Mouse (Mus musculus) hindlimb bud, embryonic 11.5 days (tissue): ENCODE data around the gene Itpr2.

Experiments used
- DNase-seq: peaks from one replicate; pipeline ENCODE4 v3.0.0-alpha.2; 2012; ENCODE audit warnings: low read depth, low spot score; ENCODE audit errors: extremely low spot score

The Itpr2 gene

DNA sequence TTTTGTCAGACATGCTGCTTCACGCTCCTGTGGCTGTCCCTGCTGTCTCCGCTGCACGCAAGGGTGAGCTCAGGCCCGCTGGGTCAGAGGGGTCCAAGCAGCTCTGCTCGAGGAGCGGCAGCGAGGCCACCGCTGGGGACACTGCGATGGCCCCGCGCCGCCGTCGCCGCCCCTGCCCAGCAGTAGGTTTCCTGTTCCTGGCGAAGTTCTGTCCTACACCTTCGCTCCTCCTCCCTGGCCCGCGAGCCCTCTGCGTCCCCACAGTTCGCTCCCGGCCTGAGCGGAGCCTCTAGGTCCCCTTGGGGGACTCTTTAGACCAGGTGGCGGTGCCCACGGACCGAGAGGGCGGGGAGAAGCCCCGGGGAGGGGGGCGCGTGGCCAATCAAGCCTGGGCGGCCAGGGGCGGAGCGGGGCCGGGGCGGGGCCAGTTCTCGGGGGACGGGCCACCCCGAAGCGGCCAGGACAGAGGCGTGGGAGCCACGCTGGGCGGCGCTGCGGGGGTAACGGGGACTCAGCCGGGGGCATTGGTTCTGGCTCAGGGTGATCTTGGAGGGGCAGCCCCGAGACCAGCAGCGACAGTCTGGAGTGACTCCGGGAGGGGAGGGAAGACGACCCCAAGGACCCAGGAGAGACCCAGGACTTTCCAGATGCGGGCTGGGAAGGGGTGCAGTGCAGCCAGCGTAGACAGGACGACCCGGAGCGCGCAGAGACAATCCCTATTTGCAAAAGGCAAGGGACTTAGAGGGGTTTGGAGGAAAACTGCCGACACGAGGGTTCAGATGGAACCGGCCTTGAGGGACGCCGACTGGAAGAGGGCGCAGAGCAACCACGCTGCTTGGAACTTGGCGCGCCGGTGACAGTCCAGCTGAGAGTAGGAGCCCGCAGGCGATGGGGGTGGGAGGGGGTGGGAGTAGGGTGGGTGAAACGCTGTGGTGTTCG is at the start of gene Itpr2:
Itpr2 (minus strand) TSS at position 358 of the 939 bp plus-strand sequence.
- no peak for DNase-seq

DNA sequence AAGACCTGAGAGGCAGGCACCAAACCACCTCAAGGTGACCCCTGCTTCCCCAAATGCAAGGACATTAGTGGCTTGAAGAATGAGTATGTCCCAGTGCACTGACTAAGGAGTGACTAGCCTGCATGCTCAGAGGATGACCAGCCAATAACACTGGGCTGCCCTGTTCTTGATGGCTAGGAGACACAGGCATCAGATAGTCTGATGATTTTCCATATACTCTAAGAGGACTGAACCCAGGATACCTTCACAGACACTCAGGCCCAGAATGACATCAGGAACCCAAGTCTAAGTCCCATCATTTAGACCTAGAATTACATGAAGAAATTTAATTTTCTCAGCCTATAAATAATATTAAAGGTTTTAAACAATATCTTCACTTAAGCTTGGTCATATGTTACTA is 49.3 kb upstream of the Itpr2 start:
- no peak for DNase-seq

DNA sequence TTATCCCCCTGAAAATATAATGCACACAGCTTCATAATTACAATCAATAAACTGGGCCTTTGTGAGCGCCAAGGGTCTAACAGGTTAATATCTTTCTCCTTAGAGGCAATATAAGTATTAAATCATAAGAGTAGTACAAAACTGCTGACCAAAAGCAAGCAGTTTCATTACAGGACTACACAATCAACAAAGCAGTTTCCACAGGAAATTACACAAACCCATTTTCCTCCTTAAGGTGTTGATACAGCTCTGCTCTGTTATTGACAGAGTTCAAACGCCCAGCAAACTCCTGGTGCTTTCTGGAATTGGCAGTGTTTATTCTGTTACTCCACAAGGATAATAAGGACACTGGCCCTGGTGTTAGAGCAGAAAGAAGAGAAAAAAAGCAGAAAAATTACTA is 48.4 kb upstream of the Itpr2 start:
- no peak for DNase-seq

DNA sequence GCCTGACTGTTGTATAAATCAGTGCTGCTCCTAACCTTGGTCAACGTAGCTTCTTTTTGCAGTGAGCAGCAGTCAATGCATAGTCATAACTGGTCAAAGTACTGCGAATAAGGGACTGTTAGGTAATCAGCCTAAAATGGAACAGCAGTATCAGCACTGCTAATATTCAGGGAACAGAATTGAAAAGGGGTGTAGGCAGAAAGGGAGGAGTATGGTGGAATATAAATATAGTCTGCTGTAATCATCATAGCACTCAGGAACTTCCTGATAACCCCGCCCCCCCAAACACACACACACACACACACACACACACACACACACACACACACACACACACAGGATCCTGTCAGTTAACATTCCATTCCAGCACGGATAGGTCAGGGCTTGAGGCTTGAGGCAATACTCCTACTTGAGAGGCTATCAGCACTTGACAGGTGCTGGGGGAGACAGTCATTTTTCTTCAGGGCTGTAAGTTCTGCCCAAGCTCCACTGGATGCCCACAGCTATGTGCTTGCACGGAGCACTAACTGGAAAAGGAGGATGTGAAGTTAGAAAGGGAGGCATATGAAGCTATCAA is 43.4 kb upstream of the Itpr2 start:
- DNase-seq, result no peak

DNA sequence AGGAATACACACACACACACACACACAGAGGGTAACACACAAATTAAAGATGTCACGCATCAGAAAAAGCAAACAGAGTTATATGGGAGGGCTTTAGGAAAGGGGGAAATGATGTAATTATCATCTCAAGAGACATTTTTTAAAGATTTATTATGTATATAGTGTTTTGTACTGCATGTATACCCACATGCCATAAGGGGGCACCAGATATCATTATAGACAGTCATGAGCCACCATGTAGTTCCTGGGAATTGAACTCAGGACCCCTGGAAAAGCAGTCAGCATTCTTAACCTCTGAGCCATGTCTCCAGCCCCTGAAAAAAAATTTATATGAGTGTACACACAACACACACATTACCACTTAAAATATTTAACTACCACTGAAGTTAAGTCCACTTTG is 42.6 kb upstream of the Itpr2 start:
- no peak for DNase-seq

DNA sequence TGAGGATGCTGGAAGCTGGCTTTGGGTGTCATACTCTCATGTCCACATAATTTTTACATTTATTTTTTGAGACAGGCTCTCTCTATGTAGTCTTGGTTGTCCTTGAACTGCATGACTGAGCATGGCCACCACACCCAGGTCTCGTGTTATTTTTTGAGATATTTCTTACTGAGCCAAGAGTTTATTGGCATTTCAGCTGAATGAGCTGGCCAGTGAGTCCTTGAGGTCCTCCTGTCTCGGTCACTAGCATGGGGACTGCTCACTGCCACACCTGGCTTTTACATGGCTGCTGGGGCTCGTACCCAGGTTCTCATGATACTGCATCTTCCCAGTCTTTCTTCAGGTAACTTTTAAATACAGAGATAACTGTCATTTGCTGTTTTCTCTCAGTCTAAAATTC is 38.4 kb upstream of the Itpr2 start:
- no peak for DNase-seq

DNA sequence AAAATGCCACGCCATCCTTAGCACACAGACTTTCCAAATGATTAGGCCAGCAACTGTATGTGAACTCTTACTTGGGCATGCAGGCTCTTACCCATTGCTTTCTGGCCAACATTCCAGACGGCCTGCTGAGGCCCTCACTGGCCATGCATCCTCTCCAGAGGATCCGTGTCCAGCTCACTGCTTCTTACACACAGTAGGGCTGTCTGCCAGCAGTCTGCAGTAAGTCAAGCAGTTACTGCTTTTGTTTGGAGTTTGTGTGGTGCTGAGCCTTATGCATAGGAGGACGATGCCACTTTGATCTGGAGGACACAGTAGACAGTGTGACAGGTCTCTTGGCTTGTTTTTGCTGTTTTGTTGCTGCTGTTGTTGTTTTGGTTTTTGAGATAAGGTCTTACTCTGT is 36.6 kb upstream of the Itpr2 start:
- no peak for DNase-seq

DNA sequence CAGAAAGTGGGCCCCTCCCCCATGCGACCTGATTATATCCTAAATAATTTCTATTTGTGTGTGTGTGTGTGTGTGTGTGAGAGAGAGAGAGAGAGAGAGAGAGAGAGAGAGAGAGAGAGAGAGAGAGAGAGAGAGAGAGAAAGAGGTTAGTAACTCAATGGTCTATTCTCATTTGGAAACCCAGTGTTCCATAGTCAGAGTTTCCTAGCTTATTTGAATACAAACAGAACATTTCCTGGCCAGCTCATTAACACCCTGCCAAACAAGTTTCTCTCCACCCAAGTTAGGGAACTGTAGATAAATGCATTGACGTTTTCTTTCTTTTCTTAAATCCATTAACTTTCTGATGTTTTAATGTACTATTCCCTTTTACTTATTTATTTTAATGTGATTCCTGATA is 36.0 kb upstream of the Itpr2 start:
- no peak for DNase-seq

DNA sequence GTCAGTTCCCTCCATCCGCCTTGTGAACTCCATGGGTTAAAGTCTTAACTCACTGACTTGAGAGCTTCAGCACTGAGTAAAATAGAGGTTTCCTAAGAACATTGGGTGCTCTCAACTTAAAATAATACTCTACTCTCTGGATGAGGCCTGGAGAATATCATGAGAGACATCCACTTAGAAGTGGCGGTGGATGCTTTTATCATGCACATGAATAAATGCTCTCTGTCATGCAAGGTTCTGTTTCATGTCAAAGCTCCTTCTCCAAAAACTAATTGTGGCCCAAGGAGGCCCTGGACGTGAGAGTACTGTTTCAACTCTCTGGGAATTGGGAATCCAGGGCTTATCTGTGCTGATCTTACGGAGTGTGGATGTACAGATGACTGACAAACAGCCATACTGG is 35.1 kb upstream of the Itpr2 start:
- no peak for DNase-seq

DNA sequence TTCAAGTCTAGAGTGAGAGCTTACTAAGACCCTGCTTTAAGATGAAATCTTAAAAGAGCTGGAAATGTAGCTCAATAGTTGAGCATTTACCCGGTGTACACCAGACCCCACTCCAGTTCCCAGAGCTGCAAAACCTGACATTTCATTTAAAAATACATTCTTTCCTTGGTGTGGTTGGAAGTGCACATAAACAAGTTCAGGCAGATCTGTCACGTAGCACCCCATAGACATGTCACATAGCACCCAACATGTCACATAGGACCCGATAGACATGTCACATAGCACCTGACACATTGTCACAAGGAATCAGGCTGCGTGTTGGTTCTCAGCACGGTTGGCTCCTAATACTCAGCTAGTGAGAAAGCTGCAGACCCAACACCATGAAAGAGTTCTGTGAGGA is 33.5 kb upstream of the Itpr2 start:
- no peak for DNase-seq

DNA sequence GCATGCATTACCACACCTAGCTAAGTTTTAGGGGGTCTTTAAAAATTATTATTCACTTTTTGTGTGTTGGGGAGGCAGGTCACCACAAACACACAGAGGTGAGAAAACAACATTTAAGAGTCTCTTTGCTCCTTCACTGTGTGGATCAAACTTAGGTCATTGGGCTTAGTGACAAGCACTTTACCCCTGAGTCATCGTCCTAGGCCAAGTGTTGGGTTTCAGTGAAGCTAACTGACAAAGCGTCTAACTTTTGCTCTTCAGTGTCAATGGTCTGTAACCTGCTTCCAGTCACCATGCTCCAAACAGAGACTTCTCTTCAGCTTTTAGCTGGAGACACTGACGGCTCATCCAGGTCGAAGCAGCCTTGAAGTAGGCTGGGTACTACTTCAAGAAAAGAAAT is 31.1 kb upstream of the Itpr2 start:
- DNase-seq, result no peak

DNA sequence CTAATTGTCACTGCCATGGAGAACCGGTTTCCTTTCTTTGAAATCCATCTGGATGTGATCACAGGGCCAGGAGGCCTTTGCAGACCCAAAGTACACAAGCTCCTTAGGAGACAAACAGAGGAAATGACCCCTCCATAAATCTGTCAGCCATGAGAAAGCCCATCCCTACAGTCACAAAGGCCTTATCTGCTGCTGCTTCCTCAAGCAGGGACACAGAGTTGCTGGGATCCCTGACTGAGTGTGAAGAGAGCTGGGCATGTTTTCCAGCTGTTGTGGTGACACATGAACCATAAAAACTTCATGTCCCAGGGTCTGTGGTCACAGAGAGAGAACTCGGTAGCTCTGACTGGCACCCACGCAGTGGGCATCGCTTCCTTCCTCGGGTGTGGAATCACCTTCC is 28.7 kb upstream of the Itpr2 start:
- peak; percentile 46 for DNase-seq

DNA sequence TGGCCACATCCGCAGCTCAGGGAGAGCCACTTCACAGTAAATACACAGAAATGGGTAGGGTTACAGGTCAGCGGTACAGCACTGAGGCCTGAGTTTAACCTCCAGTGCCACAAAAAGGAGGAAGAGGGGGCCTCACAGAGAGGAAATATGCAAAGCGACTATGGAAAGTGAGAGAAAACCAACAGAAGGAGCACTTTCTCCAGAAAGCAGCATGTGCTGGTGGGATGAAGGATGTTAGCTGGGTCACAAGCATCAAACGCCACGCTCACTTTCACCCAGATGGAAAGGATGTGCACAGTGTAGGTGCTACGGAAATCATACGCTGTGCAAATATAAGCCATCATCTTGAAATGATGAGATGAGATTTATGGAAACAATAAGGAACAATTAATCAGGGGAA is 28.3 kb upstream of the Itpr2 start:
- no peak for DNase-seq

DNA sequence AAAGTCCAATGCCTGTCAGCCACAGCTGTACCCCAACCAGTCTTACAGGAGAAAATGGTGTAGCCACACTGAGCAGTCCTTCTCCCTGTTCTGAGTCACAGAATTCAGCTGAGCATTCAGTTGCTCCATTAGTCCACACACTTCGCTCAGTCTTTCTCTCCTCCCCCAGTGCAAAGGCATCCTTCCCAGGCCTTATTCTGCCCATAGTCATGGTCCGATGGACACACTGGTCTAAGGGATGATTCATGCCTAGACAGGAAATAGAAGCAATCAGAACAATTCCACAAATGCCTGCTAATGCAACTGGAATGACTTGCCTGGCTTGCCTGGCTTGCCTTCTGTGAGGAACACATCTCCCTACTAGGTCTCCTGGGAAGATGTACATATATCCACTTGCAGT is 25.5 kb upstream of the Itpr2 start:
- DNase-seq, result no peak

DNA sequence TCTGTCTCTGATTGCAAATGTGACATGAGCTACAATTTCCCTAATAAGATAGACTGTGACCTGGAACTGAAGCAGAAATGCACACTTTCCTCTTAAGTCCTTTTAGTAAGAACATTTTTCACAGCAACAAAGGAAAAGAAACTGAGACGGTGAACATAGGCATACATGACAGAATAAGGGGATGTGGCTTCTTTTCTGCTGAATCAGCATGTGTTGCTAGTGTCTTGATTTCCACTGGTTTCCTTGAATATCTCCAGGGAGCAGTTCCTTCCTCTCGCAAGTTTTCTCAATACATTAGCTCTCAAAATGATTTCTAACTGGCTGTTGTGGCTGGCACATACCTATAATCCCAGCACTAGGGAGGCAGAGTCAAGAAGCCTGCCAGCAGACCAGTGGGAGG is 23.5 kb upstream of the Itpr2 start:
- no peak for DNase-seq

DNA sequence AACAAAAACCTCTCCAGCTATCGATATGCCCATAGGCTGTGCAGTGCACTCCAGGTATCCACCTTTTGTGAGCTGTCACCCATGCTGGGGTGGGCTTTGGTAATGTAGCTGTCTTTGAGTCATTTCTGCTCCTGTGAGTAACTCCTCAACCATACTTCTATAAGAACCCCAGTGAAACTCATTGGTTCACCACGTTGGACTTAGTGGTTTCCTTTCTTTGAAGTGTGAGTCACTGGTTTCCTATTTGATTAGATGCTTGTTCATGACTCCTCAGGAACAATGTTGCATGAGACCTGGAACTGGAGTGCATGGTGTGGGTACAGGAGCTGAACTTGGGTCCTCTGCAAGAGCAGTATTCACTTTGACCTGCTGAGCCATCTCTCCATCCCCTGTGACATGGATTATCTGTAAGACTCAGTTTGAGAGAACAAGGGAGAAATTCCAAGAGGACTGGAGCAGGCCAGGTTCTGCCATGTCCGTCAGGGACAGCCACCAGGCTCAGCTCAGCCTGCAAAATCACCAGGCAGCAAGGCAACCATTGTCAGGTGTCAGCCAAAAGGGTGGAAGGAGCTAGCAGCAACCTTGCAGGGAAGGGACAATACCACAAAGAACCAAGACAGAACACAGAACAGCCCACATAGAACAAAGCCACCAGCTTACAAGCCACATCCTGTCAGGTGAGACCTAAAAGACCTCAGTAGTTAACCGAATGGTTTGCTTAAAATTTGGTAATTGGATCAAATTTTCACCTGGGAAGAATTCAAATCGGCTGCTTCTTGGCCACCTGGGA is 19.6 kb upstream of the Itpr2 start:
- DNase-seq, result no peak

DNA sequence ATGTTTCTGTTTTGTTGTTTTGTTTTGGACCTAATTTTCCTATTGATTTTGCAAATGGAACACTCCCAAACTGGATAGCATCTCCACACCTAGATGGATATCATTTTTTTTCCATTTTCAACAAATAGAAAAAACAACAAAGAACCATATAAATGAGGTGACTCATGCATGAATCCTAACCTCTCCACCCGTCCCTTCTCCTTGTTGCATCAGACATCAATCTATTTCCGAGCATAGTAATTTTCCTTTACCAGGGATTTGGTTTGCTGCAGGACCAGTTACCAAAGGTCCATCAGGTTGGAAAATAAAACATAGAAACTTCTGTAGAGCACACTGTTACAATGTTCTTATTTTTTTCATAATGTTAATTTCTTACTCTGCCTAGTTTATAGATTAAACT is 17.0 kb upstream of the Itpr2 start:
- DNase-seq, result no peak

DNA sequence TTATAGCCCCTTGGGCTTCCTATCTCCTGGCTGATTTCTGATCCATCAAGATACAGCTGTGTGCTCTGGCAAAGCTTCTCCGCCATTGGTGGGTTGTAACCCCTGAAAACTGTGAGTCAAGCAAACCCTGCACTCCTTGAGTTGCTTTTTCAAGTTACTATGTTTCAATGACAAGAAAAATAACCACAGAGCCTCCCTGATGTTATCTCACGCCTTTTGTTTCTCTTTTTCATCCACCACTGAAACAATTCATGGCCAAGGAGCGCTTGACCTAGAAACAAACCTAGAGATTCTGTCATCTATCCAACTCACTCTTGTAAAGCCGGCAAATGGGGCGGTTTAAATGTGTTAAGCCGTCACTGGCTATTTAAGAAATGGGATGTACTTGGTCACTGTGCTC is 13.9 kb upstream of the Itpr2 start:
- DNase-seq, result no peak

DNA sequence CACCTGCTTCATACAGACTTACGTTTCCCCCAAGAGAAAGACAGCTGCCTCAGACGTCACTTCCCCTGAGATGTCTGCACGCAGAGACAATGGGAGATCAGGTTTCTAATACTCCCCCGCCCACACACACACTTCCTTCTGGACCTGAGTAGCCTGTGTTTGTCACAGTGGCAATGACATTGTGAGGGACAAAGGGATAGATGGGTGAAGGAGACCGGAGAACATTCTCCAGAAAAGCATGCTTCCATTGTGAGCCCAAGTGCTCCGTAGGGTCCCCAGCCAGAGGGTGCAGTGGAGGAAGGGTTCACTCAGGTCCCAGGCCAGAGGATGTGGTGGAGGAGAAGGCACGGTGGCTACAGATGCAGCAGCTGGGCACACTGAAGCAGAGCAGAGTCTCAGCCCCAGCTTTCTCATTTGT is 12.5 kb upstream of the Itpr2 start:
- no peak for DNase-seq

DNA sequence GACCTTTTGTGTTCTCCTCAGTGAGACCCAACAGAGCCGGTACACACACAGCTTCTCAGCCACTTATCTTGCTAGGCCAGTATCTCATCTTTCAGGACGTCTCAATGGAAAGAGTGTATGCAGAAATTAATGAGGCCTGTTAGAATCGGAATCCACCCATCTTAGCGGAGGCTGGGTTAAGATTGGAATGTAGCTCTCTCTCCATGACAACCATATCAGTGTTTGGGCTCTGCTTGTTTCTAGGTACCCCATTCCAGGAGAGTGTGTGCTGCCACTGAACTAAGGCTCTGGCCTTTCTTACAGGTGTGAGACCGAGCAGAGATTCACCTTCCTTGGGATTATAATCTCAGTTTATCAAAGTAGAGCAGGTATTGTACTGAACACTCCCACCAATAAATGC is 11.9 kb upstream of the Itpr2 start:
- DNase-seq, result no peak

DNA sequence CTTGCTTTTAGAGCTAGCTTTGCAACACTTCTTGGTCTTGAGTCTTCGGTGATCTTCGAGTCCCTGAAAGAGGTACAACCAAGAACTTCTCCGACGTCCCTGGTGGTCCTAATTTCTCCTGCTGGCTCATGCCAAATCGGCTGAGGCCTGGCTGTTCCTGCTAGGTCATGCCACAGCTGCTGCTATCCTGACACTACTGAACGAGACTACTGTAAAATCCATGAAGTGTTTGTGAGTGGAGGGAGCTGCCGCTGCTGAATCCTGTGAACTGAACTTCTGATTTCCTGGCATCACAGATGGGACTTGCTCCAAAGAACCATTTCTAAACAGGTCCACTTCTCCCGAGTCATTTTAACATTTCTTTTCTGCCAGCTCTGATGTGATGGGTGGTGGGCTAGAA is 11.4 kb upstream of the Itpr2 start:
- DNase-seq, result no peak

DNA sequence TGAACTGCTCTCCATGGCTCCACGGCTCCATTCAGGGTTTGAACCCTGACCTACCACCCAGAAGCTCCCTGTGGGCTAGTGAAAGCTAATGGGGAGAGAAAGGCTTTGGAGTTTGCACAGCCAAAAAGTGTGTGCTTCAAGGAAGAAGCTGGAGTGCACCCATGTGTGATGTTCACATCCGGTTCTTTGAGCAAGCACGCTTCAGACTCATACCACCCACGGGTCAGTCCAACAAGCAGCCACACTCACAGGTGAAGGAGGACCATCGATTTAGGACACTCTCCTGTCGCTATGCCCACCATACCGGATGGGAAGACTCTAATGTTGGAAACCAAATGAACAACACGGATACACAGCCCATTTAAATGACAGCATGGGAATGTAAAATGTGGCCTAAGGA is 9.5 kb upstream of the Itpr2 start:
- DNase-seq, result no peak
